Mouse (Mus musculus): Measurements from ENCODE around the gene Il1r1.

GRCm38 (mm10) chr1:40183410-40183809, 41.5 kb upstream of the Il1r1 start:
- TF ChIP-seq CTCF (IDR thresholded peaks at IDR 0.05; ENCODE audit: low read depth, low read length): no peak
- no peak for TF ChIP-seq POLR2A (IDR thresholded peaks at IDR 0.05; ENCODE audit: insufficient read depth, low read length)
- no peak for TF ChIP-seq EP300 (IDR thresholded peaks at IDR 0.05; ENCODE audit: insufficient read depth, low read depth, low read length)

Data from ES-Bruce4 (cell line).